Mouse (Mus musculus) left cerebral cortex, adult 9 months (tissue): ENCODE measurements around the gene Hist1h3g.

Experiments used
- DNase-seq, 2 experiments: peaks; one replicate each; pipeline ENCODE4 v3.0.0; 2022; ENCODE audit warnings: low spot score in 2 of 2

Hist1h3g gene

DNA sequence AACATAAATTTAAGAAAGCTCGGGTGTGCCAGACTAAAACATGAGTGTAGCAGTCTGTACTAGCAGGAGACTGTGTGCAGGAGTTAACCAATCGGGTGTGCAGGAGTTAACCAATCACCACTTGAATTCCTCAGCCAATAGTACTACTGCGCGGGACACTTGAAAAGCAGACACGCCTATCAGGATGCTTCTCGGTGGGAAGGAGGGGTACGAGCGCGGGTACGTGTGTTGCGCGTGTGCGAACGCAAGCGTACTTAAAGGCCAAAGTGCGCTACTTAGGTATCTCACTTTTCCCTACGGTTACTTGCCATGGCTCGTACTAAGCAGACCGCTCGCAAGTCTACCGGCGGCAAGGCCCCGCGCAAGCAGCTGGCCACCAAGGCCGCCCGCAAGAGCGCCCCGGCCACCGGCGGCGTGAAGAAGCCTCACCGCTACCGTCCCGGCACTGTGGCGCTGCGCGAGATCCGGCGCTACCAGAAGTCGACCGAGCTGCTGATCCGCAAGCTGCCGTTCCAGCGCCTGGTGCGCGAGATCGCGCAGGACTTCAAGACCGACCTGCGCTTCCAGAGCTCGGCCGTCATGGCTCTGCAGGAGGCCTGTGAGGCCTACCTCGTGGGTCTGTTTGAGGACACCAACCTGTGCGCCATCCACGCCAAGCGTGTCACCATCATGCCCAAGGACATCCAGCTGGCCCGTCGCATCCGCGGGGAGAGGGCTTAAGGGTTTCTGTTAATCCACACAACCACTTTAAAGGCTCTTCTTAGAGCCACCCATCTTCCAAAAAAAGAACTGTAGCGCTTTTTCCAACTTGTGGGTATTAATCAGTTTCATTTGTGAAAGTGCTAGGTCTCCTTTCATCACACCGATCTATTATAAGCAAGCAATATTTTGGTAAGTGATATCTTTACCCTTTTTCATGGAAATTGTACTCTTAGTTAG, at the start of gene Hist1h3g:
Hist1h3g (plus strand) TSS at position 286 of the 939 bp plus-strand sequence.
- DNase-seq: peak; percentile 88 to 94

- peak; percentile 43 to 73 for DNase-seq
Observed at GRCm38 (mm10) chr13:23488400-23489322, 46.6 kb upstream of the Hist1h3g start, which contains the start of gene Btn2a2. Gene Btn2a2 (minus strand): TSS chr13:23488857.

DNA sequence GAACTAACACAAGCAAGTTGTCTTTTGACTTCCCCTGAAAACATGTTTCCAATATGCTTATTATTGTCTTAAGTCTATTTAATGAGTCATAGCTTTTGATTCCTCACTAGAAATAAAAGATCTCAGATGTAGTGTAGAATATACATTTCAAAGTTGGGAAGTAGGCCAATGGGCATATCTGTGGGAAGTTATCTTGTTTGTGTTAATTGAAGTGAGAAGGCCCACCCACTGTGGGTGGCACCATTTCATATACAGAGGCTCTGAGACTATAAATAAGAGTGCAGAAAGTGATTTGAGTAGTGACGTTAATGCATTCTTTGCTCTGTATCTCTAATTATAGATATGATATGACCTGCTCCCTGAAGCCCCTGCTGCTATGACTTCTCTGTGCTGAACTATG, 44.4 kb upstream of the Hist1h3g start:
- no peak for DNase-seq

DNA sequence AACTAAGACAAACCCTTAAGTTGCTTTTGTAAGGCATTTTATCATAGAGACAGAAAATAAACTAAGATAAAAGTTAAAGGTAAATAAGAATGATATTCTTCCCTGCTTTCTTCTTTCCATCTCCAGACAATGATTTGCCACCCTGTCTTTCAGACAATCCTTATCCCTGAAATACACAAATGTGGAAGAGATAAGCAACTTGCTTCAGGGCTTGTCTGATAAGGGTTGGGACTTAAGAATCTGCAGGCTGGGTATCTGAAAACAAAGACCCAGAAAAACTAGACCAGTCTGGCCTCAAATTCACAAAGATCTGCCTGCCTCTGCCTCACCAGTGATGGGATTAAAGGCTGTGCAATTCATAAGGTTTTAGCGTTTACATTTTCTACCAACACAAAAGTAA, 44.0 kb upstream of the Hist1h3g start:
- DNase-seq: no peak

- DNase-seq: no peak
Observed at GRCm38 (mm10) chr13:23491990-23492389, 43.2 kb upstream of the Hist1h3g start.

- no peak for DNase-seq
Observed at GRCm38 (mm10) chr13:23495526-23495925, 39.7 kb upstream of the Hist1h3g start.

DNA sequence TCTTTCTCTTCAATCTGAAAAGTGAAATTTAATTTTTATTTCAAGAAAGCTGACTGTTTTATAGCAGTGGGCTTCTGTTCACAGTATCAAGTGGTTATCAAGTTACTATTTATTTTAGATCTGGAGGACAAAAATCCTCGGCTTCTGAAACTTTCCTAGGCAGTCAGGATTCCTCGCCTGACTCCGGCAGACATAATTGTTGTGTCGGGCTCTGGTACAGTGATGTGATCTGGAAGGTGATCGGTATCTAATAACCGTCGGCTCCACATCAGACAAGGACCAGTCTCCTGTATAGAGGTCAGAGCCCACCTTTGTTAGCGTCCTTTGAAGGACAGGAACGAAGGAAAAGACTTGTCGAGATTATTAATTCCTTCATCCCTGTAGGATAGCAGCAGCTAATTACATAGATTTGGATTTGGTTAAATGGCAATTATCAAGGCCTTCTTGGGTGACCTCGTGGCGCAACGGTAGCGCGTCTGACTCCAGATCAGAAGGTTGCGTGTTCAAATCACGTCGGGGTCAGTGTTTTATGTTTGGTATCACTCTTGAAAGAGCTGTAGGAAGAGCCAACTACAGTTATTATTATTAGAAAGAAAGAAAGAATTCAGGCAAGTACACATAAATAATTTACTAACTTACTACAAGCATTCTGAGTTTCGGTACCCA, 37.4 kb upstream of the Hist1h3g start:
- DNase-seq: peak in 1 of 2 experiments; percentile 43

GRCm38 (mm10) chr13:23498653-23499052, 36.6 kb upstream of the Hist1h3g start:
- no peak for DNase-seq

DNA sequence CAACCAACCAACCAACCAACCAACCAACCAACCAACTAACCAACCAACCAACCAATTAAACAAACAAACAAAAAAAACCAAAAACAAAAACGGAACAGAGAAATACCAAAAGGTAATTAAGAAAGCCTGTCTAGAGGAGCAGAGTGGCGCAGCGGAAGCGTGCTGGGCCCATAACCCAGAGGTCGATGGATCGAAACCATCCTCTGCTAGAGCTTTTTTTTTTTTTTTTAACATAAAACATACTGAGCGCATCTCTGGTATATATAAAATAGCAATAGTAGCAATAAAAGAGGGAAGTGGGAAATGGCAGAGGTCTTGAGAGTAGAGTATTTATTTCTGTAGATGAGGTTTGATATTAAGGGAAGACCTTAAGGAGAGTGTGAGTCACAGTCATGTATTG, 35.3 kb upstream of the Hist1h3g start:
- no peak for DNase-seq

DNA sequence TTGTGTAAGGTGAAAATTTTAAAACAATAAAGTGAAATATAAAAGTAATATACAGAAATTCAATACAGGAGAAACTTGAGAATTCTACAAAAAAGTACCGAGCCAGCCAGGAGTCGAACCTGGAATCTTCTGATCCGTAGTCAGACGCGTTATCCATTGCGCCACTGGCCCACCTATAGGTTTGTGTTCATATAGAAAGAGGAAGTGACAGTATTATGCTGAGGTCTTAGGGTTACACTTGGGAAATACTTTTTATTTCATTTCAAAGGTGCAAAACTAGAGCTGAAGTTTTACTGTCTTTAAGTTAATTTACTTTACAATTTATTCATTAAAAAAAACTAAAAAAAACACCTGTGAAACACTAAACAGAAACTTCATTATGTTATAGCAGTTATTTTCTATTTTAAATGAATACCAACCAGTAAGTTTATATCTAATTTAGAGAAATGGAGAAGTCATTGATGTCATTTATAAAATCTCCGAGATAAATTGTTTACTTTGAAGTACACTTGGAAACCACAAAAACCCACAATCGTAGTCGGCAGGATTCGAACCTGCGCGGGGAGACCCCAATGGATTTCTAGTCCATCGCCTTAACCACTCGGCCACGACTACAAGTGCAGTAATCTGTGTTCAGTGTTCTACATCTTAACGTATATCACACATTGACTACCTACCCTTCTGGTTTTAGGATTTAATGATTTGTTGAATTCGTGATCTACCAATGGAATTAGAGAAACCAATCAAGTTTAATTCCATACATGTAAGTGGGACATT, 34.6 kb upstream of the Hist1h3g start:
- DNase-seq: peak in 1 of 2 experiments; percentile 86

DNA sequence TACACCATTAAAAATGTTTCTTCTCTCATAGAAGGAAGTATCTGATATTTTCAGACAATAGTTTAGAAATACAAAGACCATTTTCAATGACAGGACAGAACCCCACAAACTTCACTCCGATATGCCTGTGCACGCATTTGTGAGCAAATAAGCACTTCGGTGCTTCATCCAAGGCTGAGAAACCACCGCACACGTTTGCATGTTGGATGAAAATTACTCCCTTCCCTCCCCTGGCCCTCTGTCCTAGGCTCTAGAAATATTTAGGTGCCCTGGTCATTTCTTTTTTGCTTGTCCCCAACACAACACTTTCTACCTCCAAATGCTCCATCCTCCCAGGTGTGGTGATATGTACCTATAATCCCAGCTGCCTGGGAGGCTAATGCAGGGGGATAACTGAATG, 33.7 kb upstream of the Hist1h3g start:
- no peak for DNase-seq

DNA sequence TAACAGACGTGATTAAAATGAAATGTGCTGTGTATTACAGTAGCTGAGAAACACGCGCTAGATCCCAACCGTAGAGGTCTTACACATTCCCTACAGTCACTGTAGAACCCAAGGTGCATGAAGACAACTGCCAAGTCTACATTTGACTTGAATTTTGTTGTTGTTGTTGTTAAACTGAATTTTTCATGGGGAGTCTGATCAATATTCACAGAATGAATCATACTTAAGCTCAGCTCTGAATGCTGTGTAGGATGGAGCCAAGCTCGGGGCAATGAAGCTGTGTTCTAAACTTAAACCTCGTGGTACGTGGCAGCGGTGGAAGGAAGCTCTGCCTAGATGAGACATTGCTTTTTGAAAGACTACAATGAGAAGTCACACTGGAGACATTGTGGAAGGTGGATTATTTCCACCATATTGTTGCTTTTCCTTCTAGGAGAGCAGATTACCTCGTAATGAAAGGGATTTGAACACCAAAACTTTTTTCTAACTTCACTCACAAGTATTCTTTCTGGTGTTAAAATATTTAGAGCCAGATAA, 33.1 kb upstream of the Hist1h3g start:
- DNase-seq: no peak

DNA sequence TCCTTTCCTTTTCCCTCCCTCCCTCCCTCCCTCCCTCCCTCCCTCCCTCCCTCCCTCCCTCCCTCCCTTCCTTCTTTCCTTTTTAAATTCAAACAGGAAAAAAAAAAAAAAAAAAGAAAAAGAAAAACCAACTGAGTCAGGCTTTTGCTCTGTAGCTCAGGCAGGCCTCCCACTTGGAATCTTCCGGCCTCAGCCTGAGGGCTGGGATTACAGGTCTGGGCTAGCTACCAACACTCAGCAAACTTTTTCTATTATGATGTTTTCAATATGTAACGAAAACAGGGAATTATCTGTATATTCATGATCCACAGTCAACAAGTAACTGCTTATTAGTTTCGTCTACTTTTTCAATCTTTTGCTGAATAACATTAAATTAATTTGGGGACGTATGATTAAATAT, 32.3 kb upstream of the Hist1h3g start:
- no peak for DNase-seq

- DNase-seq: peak in 1 of 2 experiments; percentile 77
Observed at GRCm38 (mm10) chr13:23503797-23504196, 31.4 kb upstream of the Hist1h3g start.

- no peak for DNase-seq
Observed at GRCm38 (mm10) chr13:23505662-23506345, 29.4 kb upstream of the Hist1h3g start.

GRCm38 (mm10) chr13:23506351-23506750, 28.9 kb upstream of the Hist1h3g start:
- DNase-seq: no peak

GRCm38 (mm10) chr13:23506819-23507515, 28.3 kb upstream of the Hist1h3g start:
- no peak for DNase-seq

DNA sequence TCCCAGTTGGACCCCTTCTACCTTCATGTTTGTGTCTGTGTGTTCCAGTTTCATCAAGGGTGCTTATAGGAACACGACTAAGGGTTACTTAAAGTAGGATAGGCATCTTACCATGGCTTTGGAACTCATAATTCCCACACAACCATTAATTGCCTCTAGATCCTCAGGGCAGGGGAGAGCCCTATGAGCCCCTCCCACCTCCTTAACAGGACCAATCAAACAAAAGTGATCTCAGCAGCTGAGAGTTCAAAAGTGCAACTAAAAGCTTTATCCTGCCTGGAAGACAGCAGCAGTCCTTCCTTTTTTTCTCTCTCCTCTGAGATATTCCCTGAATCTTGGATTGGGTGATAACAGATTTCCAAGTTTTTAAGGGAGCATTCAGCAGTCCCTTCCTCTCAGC, 25.1 kb upstream of the Hist1h3g start:
- DNase-seq: no peak

GRCm38 (mm10) chr13:23513517-23513916, 21.7 kb upstream of the Hist1h3g start:
- DNase-seq: no peak
